Mouse (Mus musculus) right cerebral cortex, postnatal 14 days (tissue): ENCODE measurements around the gene Sf3b2.
A peak's percentile ranks its signal among the peaks of the same experiment; 100 is the strongest.
"Not testable (repeated sequence)": the region's sequence is repeated elsewhere in the genome, so short reads cannot be mapped to it uniquely, and the experiment has no call there.

Experiments used
- DNase-seq: peaks from one replicate; pipeline ENCODE4 v3.0.0; 2022

The Sf3b2 gene

DNA sequence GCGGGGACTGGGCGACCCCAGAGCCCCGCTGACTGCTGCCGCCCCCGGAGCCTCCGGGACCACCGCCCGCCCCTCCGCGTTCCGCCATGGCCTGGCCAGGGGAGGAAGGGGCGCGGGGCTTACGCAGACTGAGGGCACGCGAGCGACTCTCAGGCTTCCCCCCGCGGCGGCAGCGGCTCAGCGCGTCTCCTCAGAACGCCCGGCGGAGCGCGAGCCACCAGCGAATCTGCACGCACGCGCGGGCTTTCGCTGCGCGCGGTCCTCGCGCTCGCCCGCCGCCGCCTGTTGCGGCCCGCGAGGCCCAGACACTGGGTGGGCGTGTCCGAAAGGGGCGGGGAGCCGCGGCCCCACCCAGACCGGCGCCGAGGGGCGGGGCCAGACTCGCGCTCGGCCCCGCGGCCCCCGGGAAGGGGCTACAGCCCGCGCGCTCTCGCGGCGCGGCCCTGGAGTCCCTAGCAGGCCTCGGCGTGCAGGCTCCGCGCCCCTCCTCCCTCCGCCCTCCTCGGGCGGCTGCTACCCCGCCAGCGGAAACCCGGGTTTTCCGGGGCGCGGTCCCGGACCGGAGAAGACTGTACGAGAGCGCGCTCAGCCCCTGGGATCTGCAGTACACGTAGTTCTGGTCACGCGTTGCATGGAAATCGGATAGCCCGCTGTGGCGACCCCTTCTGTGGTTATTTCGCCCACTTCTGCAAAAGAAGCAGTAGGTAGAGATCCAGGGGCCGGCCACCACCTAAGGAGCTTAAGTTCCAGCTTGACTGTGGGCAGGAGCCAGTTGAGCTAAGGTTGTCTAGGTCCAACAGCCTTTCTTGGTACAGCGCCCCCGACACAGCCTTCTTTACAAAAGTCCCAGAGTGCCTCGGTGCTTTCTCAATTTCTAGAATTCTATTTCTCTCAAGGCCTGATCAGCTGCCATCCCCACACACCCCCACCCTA lies 22.2 kb downstream of the Sf3b2 start, which contains the start of gene Pacs1:
Gene Pacs1 (minus strand): TSS at position 319 of the 933 bp plus-strand sequence.
- peak; percentile 86 for DNase-seq

DNA sequence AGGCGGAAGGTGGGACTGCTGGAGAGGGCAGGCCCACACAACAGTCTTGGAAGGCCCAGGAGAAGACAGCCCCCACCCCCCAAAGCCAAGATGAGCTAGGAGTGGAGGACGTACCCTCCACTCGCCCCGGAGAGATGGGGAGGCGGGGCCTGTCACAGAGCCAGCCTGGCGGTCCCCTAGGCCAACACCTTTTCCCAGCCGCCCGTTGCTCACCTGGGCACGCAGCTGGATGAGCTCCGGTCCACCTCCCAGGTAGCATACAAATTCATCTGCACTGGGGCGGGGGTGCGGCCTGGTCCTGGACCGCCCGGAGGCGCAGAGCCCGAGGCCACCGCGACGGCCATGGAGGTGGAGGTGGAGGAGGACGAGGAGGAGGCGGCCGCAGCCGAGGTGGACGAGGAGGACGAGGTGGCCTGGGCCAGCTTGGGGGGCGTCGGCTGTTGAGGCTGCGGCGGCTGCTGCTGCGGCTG lies 22.9 kb downstream of the Sf3b2 start:
- peak; percentile 31 for DNase-seq

DNA sequence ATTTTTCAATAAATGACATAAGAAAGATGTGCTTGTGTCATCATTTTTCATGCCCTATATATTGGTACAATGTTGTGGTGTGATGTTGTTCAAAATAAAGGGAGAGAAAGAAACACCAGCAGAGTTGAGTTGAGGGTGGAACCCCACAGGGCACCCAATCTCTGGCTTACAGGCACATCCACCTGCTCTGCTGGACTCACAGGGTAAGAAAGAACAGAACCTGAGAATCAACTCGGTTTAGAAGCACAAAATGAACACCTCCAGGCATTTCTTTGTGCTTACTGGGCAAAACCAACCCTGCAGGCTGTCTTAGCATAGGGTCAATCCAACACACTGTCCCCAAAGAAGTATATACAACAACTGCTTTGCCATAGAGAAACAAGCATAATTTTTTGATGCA lies 23.8 kb downstream of the Sf3b2 start:
- DNase-seq, result no peak

DNA sequence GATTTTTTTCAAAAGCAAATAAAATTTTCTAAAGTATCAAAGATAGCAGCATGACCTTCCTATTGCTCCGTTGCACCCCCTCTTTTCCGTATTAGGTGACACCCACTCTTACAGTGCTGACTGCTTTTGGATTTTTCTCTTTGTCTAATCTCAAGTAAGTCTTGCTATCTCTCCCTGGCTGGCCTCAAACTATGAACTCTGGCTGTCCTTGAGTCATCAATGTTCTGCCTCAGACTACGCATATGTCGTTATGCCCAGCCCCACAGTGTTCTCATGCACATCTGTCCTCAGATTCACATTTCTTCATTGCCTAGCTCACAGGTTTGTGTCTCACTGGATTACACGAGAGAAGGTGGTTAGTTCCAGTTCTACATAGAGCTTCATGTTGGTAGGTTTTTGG lies 25.9 kb downstream of the Sf3b2 start:
- DNase-seq, result no peak

DNA sequence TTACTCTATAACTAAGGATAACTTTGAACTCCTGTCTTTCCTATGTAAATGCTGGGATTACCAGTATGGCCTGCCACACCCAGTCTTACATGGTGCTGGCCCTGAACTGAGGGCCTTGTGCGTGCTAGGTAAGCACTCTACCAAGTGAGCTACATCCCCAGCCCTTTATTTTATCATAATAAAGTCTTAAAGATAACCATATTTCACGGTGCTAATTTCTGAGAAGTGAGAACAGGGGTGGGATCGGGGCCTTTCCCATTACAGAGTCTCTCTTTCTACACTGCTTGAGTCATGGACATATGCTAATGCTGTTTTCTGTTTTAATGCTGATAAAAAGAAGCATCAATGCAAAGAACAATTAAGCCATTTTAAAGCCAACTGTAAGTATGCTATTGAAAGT lies 26.4 kb downstream of the Sf3b2 start:
- no peak for DNase-seq

DNA sequence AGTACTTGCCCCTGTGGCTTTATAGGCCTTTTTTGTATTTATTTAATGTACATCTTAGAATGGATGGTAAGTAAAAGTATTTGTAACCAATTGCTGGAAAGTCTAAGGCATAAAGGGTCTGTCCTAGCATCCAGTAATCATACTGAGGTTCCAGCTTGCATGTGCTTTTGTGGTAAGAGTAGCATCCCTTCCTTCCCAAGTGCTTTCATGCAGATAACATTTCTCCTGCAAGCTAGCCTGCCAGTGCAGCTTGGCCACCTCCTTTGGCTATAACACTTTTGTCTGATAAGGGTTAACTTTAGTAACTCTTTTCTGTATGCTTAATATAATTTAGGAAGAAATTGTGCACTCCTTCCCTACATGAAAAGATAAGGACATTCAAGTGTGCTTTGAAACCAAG lies 27.2 kb downstream of the Sf3b2 start:
- no peak for DNase-seq

DNA sequence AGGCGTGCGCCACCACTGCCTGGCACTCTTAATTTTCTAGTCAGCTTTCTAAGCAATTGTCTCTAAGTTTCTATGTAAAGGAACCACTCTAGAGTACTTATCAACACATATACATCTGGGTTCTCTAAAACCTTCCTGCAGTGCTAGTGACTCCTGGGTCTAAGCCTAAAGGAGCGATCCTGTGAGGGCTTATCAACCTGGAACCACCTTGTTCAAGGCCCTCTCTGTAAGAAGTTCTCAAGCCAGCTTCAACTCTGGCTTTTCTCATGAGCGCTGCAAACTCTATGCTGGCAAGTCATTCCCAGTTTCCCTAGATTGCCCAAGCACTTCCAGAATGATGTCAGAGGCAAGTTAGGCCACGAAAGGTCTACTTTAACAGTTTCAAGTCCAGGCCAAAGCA lies 28.2 kb downstream of the Sf3b2 start:
- no peak for DNase-seq

DNA sequence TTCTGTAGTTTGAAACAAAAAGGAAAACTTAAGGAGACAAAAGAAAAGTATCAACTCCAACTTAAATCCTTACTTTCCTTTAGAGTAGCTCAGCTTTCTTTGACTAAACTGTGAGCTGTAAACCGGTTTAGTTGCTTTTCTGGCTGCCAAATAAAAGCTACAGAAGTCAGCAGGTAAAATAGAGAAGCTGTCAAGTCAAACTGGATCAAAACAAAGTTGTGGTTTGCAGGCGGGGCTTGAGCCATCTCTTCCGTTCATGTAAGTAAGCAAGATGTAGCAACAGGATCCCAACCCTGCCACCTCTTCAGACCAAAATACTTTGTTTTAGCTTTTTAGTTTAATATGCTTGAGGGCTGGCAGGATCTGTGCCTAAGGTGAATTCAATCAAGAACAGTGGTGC lies 38.1 kb downstream of the Sf3b2 start:
- DNase-seq, result no peak

DNA sequence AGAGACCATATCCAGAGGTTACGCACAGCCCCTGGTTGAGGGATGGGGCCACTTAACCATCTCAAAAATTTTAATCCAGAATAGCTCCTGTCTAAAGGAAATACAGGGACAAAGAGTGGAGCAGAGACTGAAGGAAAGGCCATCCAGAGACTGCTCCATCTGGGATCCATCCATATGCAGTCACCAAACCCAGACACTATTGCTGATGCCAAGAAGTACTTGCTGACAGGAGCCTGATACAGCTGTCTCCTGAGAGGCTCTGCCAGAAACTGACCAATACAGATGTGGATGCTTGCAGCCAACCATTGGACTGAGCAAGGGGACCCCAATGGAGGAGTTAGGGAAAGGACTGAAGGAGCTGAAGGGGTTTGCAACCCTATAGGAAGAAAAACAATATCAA lies 58.3 kb downstream of the Sf3b2 start:
- DNase-seq, result not testable (repeated sequence)

DNA sequence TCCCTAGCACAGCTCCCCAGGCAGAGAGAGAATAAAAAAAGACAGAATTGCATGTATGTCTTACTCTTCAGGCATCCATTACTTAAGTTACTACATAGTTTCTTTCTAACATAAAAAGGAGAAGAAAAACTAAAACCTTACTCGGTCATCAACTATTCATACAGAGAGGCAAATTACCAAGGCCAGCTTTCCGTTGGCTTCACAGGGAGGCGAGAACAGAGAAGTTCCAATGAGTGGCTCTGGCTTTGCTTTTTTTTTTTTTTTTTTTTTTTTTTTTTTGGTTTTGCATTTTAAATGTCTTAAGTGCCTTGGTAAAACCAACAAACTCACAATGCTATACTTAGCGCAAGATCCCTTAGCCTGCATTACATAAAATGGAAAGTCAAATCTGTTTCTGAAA lies 62.6 kb downstream of the Sf3b2 start:
- no peak for DNase-seq

DNA sequence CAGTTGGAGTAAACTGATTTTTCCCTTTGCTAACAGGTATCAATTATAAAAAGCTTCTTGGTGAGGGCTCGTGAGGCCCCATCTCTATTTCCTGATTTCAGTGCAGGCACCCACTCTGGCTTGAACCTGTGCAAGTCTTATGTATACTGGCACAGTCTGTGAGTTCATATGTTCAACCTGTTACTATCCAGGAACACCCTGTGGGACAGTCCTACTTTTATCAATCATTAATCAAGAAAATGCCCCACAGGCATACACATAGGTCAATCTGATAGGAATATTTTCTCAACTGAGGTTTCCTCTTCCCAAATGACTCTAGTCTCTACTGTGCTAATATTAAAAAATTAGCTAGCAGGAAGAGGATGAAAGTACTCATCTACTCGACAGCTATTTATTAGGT lies 65.1 kb downstream of the Sf3b2 start:
- DNase-seq, result no peak

DNA sequence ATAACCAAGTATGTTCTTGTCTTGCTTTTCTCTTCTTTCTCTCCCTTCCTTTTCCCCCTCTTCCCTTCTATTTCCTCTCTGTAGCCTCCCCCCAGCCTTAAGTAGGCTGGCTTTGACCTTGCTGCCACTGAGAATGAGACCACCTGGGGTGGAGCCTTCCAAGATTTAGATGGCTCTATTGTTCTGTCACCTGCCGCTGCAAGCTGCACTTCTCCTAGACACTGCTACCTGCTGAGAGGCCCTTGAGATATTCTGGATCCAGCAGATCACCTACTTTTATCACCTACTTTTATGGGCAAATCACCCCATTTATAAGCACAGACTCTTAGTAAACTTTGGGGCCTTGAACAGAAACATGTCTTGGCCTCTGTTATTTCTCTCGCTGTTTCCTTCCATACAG lies 70.6 kb downstream of the Sf3b2 start:
- DNase-seq, result no peak

DNA sequence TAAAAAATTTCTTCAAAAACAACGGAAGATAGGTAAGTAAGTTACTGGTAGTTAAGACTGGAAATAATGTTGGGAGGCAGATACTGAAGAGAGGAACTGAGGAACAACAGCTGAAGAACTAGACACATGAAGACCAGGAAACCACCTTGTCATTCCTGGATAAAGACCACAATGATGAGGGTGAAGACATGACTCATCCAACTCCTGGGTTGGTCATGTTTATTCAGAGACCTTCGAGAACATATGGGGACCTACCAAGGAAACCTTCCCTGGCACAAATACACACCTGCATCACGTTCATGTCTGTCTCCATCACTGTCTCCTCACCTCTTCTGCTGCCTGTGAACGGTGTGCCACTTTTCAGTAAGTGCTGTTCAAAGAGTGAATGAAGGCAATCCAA lies 71.2 kb downstream of the Sf3b2 start:
- no peak for DNase-seq
